In the genomic region with DNA sequence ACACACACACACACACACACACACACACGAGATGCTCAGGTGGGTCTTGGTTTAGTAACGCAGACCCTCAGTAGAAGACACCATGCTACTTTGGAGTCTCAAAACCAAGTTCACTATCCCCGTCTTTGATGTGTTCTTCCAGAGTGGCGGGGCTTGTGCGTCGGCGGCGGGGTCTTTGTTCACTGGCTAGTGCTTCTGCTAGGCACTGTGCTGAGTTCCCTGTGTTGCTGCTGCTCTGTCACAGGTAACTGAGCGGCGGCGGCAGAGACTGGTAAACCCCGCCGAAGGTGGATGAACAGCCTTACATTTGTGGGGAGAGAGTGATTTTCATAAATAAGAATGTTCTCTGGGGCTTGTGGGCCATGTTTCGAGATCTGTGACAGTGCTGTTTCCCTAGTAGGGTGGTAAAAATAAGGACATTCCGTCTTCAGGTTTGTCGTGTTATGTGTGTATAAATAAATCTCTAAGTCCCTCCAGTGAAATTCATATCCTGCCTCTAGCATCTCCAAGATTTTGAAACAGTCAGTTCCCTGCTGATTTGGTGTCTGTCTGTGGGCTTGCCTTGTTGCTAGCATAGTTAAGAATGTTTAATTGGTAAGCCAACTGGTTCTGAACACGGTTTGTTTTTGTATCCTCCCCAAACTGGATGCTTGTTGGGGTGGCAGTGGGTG, we compare ENCODE assay signal across 8 mouse cellular contexts. TPM values are rescaled to one million over a fixed set of nuclear protein-coding genes. Genes with fewer than 3 reads are reported as not detected.
A peak's percentile ranks its signal among the peaks of the same experiment; 100 is the strongest.
DNase-seq lines count a peak whose midpoint lies in the region; ATAC-seq and TF ChIP-seq lines count a peak whose summit lies in the region.

No protein-coding gene starts in this region.

- 17% methylated on average over 17 of the region's 17 CpGs for WGBS in embryonic facial prominence, embryonic 14.5 days
- WGBS in hindbrain, postnatal 0 days = 19% methylated on average over 17 of the region's 17 CpGs
- WGBS in neural tube, embryonic 12.5 days = 24% methylated on average over 17 of the region's 17 CpGs

- peak overlapping the region; percentile 95 for H3K9ac ChIP-seq in embryonic facial prominence, embryonic 14.5 days (ENCODE audit: low read depth, low read length)
- H3K9ac ChIP-seq in hindbrain, postnatal 0 days (replicated peaks; ENCODE audit: low read length) = peak overlapping the region; percentile 93
- H3K9ac ChIP-seq in neural tube, embryonic 12.5 days = peak overlapping the region; percentile 94

- ATAC-seq in embryonic facial prominence, embryonic 14.5 days (ENCODE audit: low read depth) = no peak
- no peak for ATAC-seq in hindbrain, postnatal 0 days
- no peak for ATAC-seq in neural tube, embryonic 12.5 days (ENCODE audit: low FRiP score, low read depth)
- no peak for ATAC-seq in erythroid progenitor cell, adult 5-6 weeks (replicated peaks; ENCODE audit: low FRiP score, poor library complexity, severe bottlenecking)
- ATAC-seq in erythroblast, adult 5-6 weeks (replicated peaks; ENCODE audit: low FRiP score, poor library complexity, severe bottlenecking) = no peak

- peak overlapping the region; percentile 95 for H3K27ac ChIP-seq in left cerebral cortex, adult 2 months
- peak overlapping the region; percentile 44 for H3K27ac ChIP-seq in embryonic facial prominence, embryonic 14.5 days (replicated peaks; ENCODE audit: low read depth, low read length)
- peak overlapping the region; percentile 15; the same call in 1 of the 2 replicates for H3K27ac ChIP-seq in hindbrain, postnatal 0 days
- H3K27ac ChIP-seq in neural tube, embryonic 12.5 days = no peak overlapping the region

- H3K4me1 ChIP-seq in embryonic facial prominence, embryonic 14.5 days (ENCODE audit: control insufficient read depth, insufficient read depth, low read length) = peaks cover 36% of the 10 kb centered on the region
- peaks cover 20% of the 10 kb centered on the region for H3K4me1 ChIP-seq in hindbrain, postnatal 0 days (ENCODE audit: insufficient read depth, low read length)
- peaks cover 53% of the 10 kb centered on the region for H3K4me1 ChIP-seq in neural tube, embryonic 12.5 days

- no peak for DNase-seq in left cerebral cortex, adult 2 months (ENCODE audit: extremely low spot score in 1 of 2, low spot score in 2 of 2)
- DNase-seq in left cerebral cortex, adult 9 months (ENCODE audit: low spot score in 2 of 2) = no peak
- DNase-seq in embryonic facial prominence, embryonic 14.5 days (ENCODE audit: low spot score) = no peak
- peak; percentile 45 for DNase-seq in hindbrain, postnatal 0 days (ENCODE audit: low spot score)
- DNase-seq in right cerebral cortex, postnatal 10 days (ENCODE audit: low spot score in 2 of 2) = no peak

- H3K9me3 ChIP-seq in embryonic facial prominence, embryonic 14.5 days (ENCODE audit: control insufficient read depth, low read length) = no peaks in the 10 kb centered on the region
- H3K9me3 ChIP-seq in hindbrain, postnatal 0 days (ENCODE audit: low read length) = no peaks in the 10 kb centered on the region
- H3K9me3 ChIP-seq in neural tube, embryonic 12.5 days = no peaks in the 10 kb centered on the region

- H3K36me3 ChIP-seq in embryonic facial prominence, embryonic 14.5 days (ENCODE audit: control insufficient read depth, insufficient read depth, low read length) = no peaks in the 10 kb centered on the region
- no peaks in the 10 kb centered on the region for H3K36me3 ChIP-seq in hindbrain, postnatal 0 days (ENCODE audit: insufficient read depth, low read length)
- H3K36me3 ChIP-seq in neural tube, embryonic 12.5 days = no peaks in the 10 kb centered on the region

- H3K4me2 ChIP-seq in embryonic facial prominence, embryonic 14.5 days (ENCODE audit: low read depth, low read length) = peak overlapping the region; percentile 86
- H3K4me2 ChIP-seq in hindbrain, postnatal 0 days (ENCODE audit: low read depth, low read length) = peak overlapping the region; percentile 71
- peak overlapping the region; percentile 91 for H3K4me2 ChIP-seq in neural tube, embryonic 12.5 days (replicated peaks)

- TF ChIP-seq CTCF in left cerebral cortex, adult 2 months (IDR thresholded peaks at IDR 0.05) = no peak
- no peak for TF ChIP-seq CTCF in hindbrain, postnatal 0 days (IDR thresholded peaks at IDR 0.05; ENCODE audit: low read depth)

- H3K27me3 ChIP-seq in embryonic facial prominence, embryonic 14.5 days (replicated peaks; ENCODE audit: control insufficient read depth, insufficient read depth, low read length) = no peaks in the 10 kb centered on the region
- H3K27me3 ChIP-seq in hindbrain, postnatal 0 days (ENCODE audit: insufficient read depth, low read length) = no peaks in the 10 kb centered on the region
- no peaks in the 10 kb centered on the region for H3K27me3 ChIP-seq in neural tube, embryonic 12.5 days (replicated peaks)

- peak overlapping the region; percentile 79 for H3K4me3 ChIP-seq in left cerebral cortex, adult 2 months
- H3K4me3 ChIP-seq in embryonic facial prominence, embryonic 14.5 days (ENCODE audit: low read depth, low read length) = peak overlapping the region; percentile 88
- H3K4me3 ChIP-seq in hindbrain, postnatal 0 days (ENCODE audit: low read length) = peak overlapping the region; percentile 94
- peak overlapping the region; percentile 87 for H3K4me3 ChIP-seq in neural tube, embryonic 12.5 days

- intact Hi-C loops in left cerebral cortex, adult 2 months (cut with DNase I) = no loop called here

RNA-seq across cellular contexts. Expression of a gene that starts 1.9 kb away (rescaled TPM):
- total RNA-seq in left cerebral cortex, adult 2 months (2021) = 100 to 1,000 TPM; 102 to 114 TPM
- 10.2 and 10.7 TPM in 2 replicates for polyA plus RNA-seq in embryonic facial prominence, embryonic 14.5 days (2014; fragmentation: Nextera tagmentation; extraction: Ambion mirVana)
- 74.5 and 86.2 TPM in 2 replicates for total RNA-seq in hindbrain, postnatal 0 days (2014; rRNA removed)
- polyA plus RNA-seq in hindbrain, postnatal 0 days (2015; fragmentation: Nextera tagmentation; extraction: Ambion mirVana) = 14.0 and 14.6 TPM in 2 replicates
- polyA plus RNA-seq in neural tube, embryonic 12.5 days (2016; fragmentation: Nextera tagmentation; extraction: Ambion mirVana) = 15.9 and 17.6 TPM in 2 replicates
- total RNA-seq in erythroid progenitor cell, adult 5-6 weeks (2015; ENCODE audit: low replicate concordance) = 0.84 and 1.8 TPM in 2 replicates
- total RNA-seq in erythroid progenitor cell, adult 5-6 weeks (2017; ENCODE audit: low replicate concordance) = 1.2 and 1.4 TPM in 2 replicates
- total RNA-seq in erythroblast, adult 5-6 weeks (2015; ENCODE audit: low replicate concordance) = 0.38 and 0.84 TPM in 2 replicates
- total RNA-seq in erythroblast, adult 5-6 weeks (2017; ENCODE audit: low replicate concordance) = 2.6 and 2.9 TPM in 2 replicates

RNA-seq across cellular contexts. Expression of a gene that starts 47.4 kb away (rescaled TPM):
- total RNA-seq in left cerebral cortex, adult 2 months (2021) = 10 to 100 TPM; 13.8 to 15.1 TPM
- polyA plus RNA-seq in embryonic facial prominence, embryonic 14.5 days (2014; fragmentation: Nextera tagmentation; extraction: Ambion mirVana) = 11.5 and 13.5 TPM in 2 replicates
- 16.8 and 21.6 TPM in 2 replicates for total RNA-seq in hindbrain, postnatal 0 days (2014; rRNA removed)
- 7.0 and 7.3 TPM in 2 replicates for polyA plus RNA-seq in hindbrain, postnatal 0 days (2015; fragmentation: Nextera tagmentation; extraction: Ambion mirVana)
- 8.3 and 10.2 TPM in 2 replicates for polyA plus RNA-seq in neural tube, embryonic 12.5 days (2016; fragmentation: Nextera tagmentation; extraction: Ambion mirVana)
- total RNA-seq in erythroid progenitor cell, adult 5-6 weeks (2015; ENCODE audit: low replicate concordance) = 1.1 and 23.1 TPM in 2 replicates
- total RNA-seq in erythroid progenitor cell, adult 5-6 weeks (2017; ENCODE audit: low replicate concordance) = 0.08 and 1.3 TPM in 2 replicates
- 2.3 and 9.4 TPM in 2 replicates for total RNA-seq in erythroblast, adult 5-6 weeks (2015; ENCODE audit: low replicate concordance)
- total RNA-seq in erythroblast, adult 5-6 weeks (2017; ENCODE audit: low replicate concordance) = 2.3 and 3.8 TPM in 2 replicates

RNA-seq across cellular contexts. Expression of a gene that starts 48.2 kb away (rescaled TPM):
- 100 to 1,000 TPM in 1 of 2 experiments, 10 to 100 TPM in 1; 89.7 to 107 TPM for total RNA-seq in left cerebral cortex, adult 2 months (2021)
- polyA plus RNA-seq in embryonic facial prominence, embryonic 14.5 days (2014; fragmentation: Nextera tagmentation; extraction: Ambion mirVana) = 6.1 and 7.9 TPM in 2 replicates
- total RNA-seq in hindbrain, postnatal 0 days (2014; rRNA removed) = 6.7 and 8.7 TPM in 2 replicates
- 1.5 and 1.6 TPM in 2 replicates for polyA plus RNA-seq in hindbrain, postnatal 0 days (2015; fragmentation: Nextera tagmentation; extraction: Ambion mirVana)
- polyA plus RNA-seq in neural tube, embryonic 12.5 days (2016; fragmentation: Nextera tagmentation; extraction: Ambion mirVana) = 9.2 and 13.8 TPM in 2 replicates
- not detected in 2 replicates for total RNA-seq in erythroid progenitor cell, adult 5-6 weeks (2015; ENCODE audit: low replicate concordance)
- not detected in 2 replicates for total RNA-seq in erythroid progenitor cell, adult 5-6 weeks (2017; ENCODE audit: low replicate concordance)
- total RNA-seq in erythroblast, adult 5-6 weeks (2015; ENCODE audit: low replicate concordance) = not detected in 2 replicates
- 0.84 TPM in 1 of 2 replicates, not detected in the other for total RNA-seq in erythroblast, adult 5-6 weeks (2017; ENCODE audit: low replicate concordance)

Comparison
In these comparisons a context has a peak if more than half of its experiments do, and no peak if none do; other contexts are left out.
1. RNA of a gene that starts 1.9 kb away (total RNA-seq): 102 to 114 TPM in left cerebral cortex, adult 2 months and 74.5 to 86.2 TPM in hindbrain, postnatal 0 days; 0.38 to 2.9 TPM in erythroblast, adult 5-6 weeks and 0.84 to 1.8 TPM in erythroid progenitor cell, adult 5-6 weeks; every median in the first group is over 10 times any median in the second.
2. Peak in every context shown above with its lines, with median percentiles within 50 percentile points of each other: H3K4me3 ChIP-seq, H3K4me2 ChIP-seq and H3K9ac ChIP-seq.